Mouse (Mus musculus) spleen, postnatal 36 days (tissue): ENCODE measurements at regions not wholly inside any gene's neighbourhood (a gene's known extent, or its start where the extent isn't known, plus 50 kb on each side); places are given as distances from the start of the nearest gene placed in this dataset.

Experiments used
- DNase-seq, 2 experiments: peaks; one replicate each; pipeline ENCODE4 v3.0.0; 2022; ENCODE audit warnings: low spot score in 2 of 2, mixed read lengths in 1 of 2

GRCm38 (mm10) chr10:102943156-102943555, 86.9 kb downstream of the Alx1 start:
- no peak for DNase-seq

GRCm38 (mm10) chr10:102940823-102941519, 89.0 kb downstream of the Alx1 start:
- DNase-seq, result no peak

- no peak for DNase-seq
These were observed 98.6 kb downstream of the Alx1 start for GRCm38 (mm10) chr10:102931445-102931844.

- DNase-seq, result no peak
These were observed 101.4 kb downstream of the Alx1 start for GRCm38 (mm10) chr10:102928651-102929050.

- DNase-seq, result no peak
These were observed 132.6 kb downstream of the Alx1 start for GRCm38 (mm10) chr10:102897368-102897767.

- no peak for DNase-seq
These were observed 134.1 kb downstream of the Alx1 start for GRCm38 (mm10) chr10:102895952-102896351.

GRCm38 (mm10) chr10:102892373-102892772, 137.6 kb downstream of the Alx1 start:
- DNase-seq, result no peak

GRCm38 (mm10) chr10:102889709-102890108, 140.3 kb downstream of the Alx1 start:
- DNase-seq, result no peak

- no peak for DNase-seq
These were observed 148.1 kb downstream of the Alx1 start for GRCm38 (mm10) chr10:102881824-102882438.

GRCm38 (mm10) chr10:102878010-102878409, 152.0 kb downstream of the Alx1 start:
- DNase-seq, result no peak

GRCm38 (mm10) chr10:102876946-102877345, 153.1 kb downstream of the Alx1 start:
- no peak for DNase-seq

- no peak for DNase-seq
These were observed 163.1 kb downstream of the Alx1 start for GRCm38 (mm10) chr10:102866920-102867319.

GRCm38 (mm10) chr10:102836567-102837224, 193.3 kb downstream of the Alx1 start:
- no peak for DNase-seq

- DNase-seq, result no peak
These were observed 194.2 kb downstream of the Alx1 start for GRCm38 (mm10) chr10:102835814-102836213.

- no peak for DNase-seq
These were observed 200.4 kb downstream of the Alx1 start for GRCm38 (mm10) chr10:102829606-102830005.

- DNase-seq, result no peak
These were observed 206.6 kb downstream of the Alx1 start for GRCm38 (mm10) chr10:102823434-102823833.

- DNase-seq, result no peak
These were observed 228.6 kb downstream of the Alx1 start for GRCm38 (mm10) chr10:102801391-102801790.

GRCm38 (mm10) chr10:102779243-102779642, 250.8 kb downstream of the Alx1 start:
- no peak for DNase-seq

GRCm38 (mm10) chr10:102763696-102764095, 251.7 kb downstream of the Rassf9 start:
- no peak for DNase-seq

- DNase-seq, result no peak
These were observed 250.4 kb downstream of the Rassf9 start for GRCm38 (mm10) chr10:102762378-102762777.

GRCm38 (mm10) chr10:102735207-102735606, 223.2 kb downstream of the Rassf9 start:
- no peak for DNase-seq

GRCm38 (mm10) chr10:102732420-102732819, 220.4 kb downstream of the Rassf9 start:
- DNase-seq, result no peak

- no peak for DNase-seq
These were observed 200.2 kb downstream of the Rassf9 start for GRCm38 (mm10) chr10:102712263-102712662.
